ENCODE assay signal across 9 mouse cellular contexts in genomic region chr13:113209624-113210023, GRCm38 (mm10). TPM values are rescaled to one million over a fixed set of nuclear protein-coding genes. Genes with fewer than 3 reads are reported as not detected.
DNase-seq lines count a peak whose midpoint lies in the region; ATAC-seq and TF ChIP-seq lines count a peak whose summit lies in the region.
"Had no signal": no experiment of that assay in that cellular context is flagged by ENCODE, and none has a peak within 500 bp of the region (broad histone marks: within the 10 kb centered on the region; RNA-seq: fewer than 3 reads in every experiment).

TSS of gene Esm1 (plus strand) at chr13:113209659.

- intact Hi-C loops in left cerebral cortex, adult 2 months (cut with DNase I), result no loop called here

- H3K4me3 ChIP-seq in lung, embryonic 15.5 days, result peak within 1 kb of the TSS; percentile 18
- no peak within 1 kb of the TSS for H3K4me3 ChIP-seq in left cerebral cortex, adult 2 months
- H3K4me3 ChIP-seq: liver, embryonic 13.5 days had no signal

- peak within 1 kb of the TSS; percentile 44 for H3K4me2 ChIP-seq in lung, embryonic 15.5 days
- H3K4me2 ChIP-seq: liver, embryonic 13.5 days had no signal

- no peak for TF ChIP-seq CTCF in left cerebral cortex, adult 2 months (IDR thresholded peaks at IDR 0.05)

- peaks cover 22% of the 10 kb centered on the region for H3K27me3 ChIP-seq in lung, embryonic 15.5 days

- no peaks in the 10 kb centered on the region for H3K36me3 ChIP-seq in lung, embryonic 15.5 days
- H3K36me3 ChIP-seq: liver, embryonic 13.5 days had no signal

- 23% methylated on average over 15 of the region's 15 CpGs for WGBS in lung, embryonic 15.5 days

- ATAC-seq in lung, embryonic 15.5 days (ENCODE audit: borderline replicate concordance, extremely low read depth, low FRiP score, low TSS enrichment), result no peak

- H3K9ac ChIP-seq in lung, embryonic 15.5 days, result no peak within 1 kb of the TSS
- H3K9ac ChIP-seq: liver, embryonic 13.5 days had no signal

- no peaks in the 10 kb centered on the region for H3K9me3 ChIP-seq in lung, embryonic 15.5 days
- H3K9me3 ChIP-seq: liver, embryonic 13.5 days had no signal

- H3K27ac ChIP-seq in lung, embryonic 15.5 days, result no peak within 1 kb of the TSS
- no peak within 1 kb of the TSS for H3K27ac ChIP-seq in left cerebral cortex, adult 2 months
- H3K27ac ChIP-seq: liver, embryonic 13.5 days had no signal

- no peak for DNase-seq in adrenal gland, adult 8-10 months
- DNase-seq in adrenal gland, postnatal 10 days, result no peak
- peak; percentile 19 for DNase-seq in thymus, postnatal 14 days
- no peak for DNase-seq in thymus, postnatal 10 days (ENCODE audit: low spot score in 2 of 2)
- DNase-seq in left cerebral cortex, adult 2 months (ENCODE audit: extremely low spot score in 1 of 2, low spot score in 2 of 2), result no peak
- no peak for DNase-seq in urinary bladder, postnatal 25 days (ENCODE audit: low spot score)
- DNase-seq in spleen, postnatal 36 days (ENCODE audit: low spot score in 2 of 2), result no peak
- DNase-seq: liver, embryonic 13.5 days had no signal

- 0 out of 2 replicates have a peak, but pooled peaks cover 10% of the 10 kb centered on the region for H3K4me1 ChIP-seq in lung, embryonic 15.5 days

RNA-seq across cellular contexts. Expression of gene Esm1, which starts in this region (rescaled TPM):
- total RNA-seq in adrenal gland, adult 8-10 months (2022), result 10 to 100 TPM; 20.4 to 37.6 (median 29.9) TPM
- total RNA-seq in adrenal gland, postnatal 10 days (2021), result 1 to 10 TPM; 5.6 to 6.3 TPM
- 1.2 and 1.9 TPM in 2 replicates for polyA plus RNA-seq in lung, embryonic 15.5 days (2015; fragmentation: Nextera tagmentation; extraction: Ambion mirVana)
- total RNA-seq in left cerebral cortex, adult 2 months (2021), result under 1 TPM in 1 of 2 experiments, not detected in 1; 0.16 TPM

Comparison
In these comparisons a context has a peak if more than half of its experiments do, and no peak if none do; other contexts are left out.
1. RNA of gene Esm1 (total RNA-seq): 20.4 to 37.6 TPM in adrenal gland, adult 8-10 months and 5.6 to 6.3 TPM in adrenal gland, postnatal 10 days; 0.16 TPM in left cerebral cortex, adult 2 months; every median in the first group is over 4 times any median in the second.